Mouse (Mus musculus) liver, embryonic 14.5 days (tissue): ENCODE measurements around the gene Rasal1.

Source experiments
- CTCF ChIP-seq: IDR thresholded peaks from 2 replicates; pipeline ENCODE4 v1.5.1; 2016; ENCODE audit warnings: antibody characterized with exemption, low read depth, control low read depth
- EP300 ChIP-seq: IDR thresholded peaks from 2 replicates; pipeline ENCODE4 v1.6.1; 2016; ENCODE audit warnings: antibody characterized with exemption, low read depth

GRCm38 (mm10) chr5:120692034-120692433 lies 43.4 kb downstream of the Rasal1 start:
- no peak for TF ChIP-seq CTCF
- TF ChIP-seq EP300 = no peak
